Mouse (Mus musculus) layer of hippocampus, postnatal 25 days (tissue): ENCODE results near the gene Atcay. TPM values are rescaled to one million over a fixed set of nuclear protein-coding genes. Genes with fewer than 3 reads are reported as not detected.

ENCODE experiments used
- DNase-seq, 2 experiments: peaks; one replicate each; pipeline ENCODE4 v3.0.0; 2022; ENCODE audit warnings: mixed read lengths in 2 of 2, low spot score in 1 of 2; ENCODE audit errors: extremely low spot score in 1 of 2
- total RNA-seq, 2 experiments: library from RNA; stranded (reverse); gene quantifications; 2 replicates each; pipeline ENCODE4 v1.2.3; 2021

The Atcay gene
- 100 to 1,000 TPM; 154 to 155 TPM for total RNA-seq

- peak; percentile 70 to 75 for DNase-seq
These were observed at the start of gene Atcay for GRCm38 (mm10) chr10:81230438-81231332. Gene Atcay, minus strand, starts transcription at chr10:81230833.

- no peak for DNase-seq
These were observed 48.9 kb upstream of the Atcay start for GRCm38 (mm10) chr10:81279496-81279895.

- DNase-seq = no peak
These were observed 47.0 kb upstream of the Atcay start for GRCm38 (mm10) chr10:81277676-81278075.

GRCm38 (mm10) chr10:81273842-81274241 is 43.2 kb upstream of the Atcay start:
- DNase-seq = no peak

- DNase-seq = no peak
These were observed 41.7 kb upstream of the Atcay start for GRCm38 (mm10) chr10:81272356-81272755.

- no peak for DNase-seq
These were observed 38.2 kb upstream of the Atcay start for GRCm38 (mm10) chr10:81268643-81269412.

GRCm38 (mm10) chr10:81268056-81268455 is 37.4 kb upstream of the Atcay start:
- peak in 1 of 2 experiments; percentile 66 for DNase-seq

GRCm38 (mm10) chr10:81266211-81267105 is 35.8 kb upstream of the Atcay start, which contains the start of the genes Mrpl54 and Apba3:
Gene Mrpl54, minus strand, starts transcription at chr10:81266934.
Gene Apba3, plus strand, starts transcription at chr10:81266960.
- DNase-seq = peak; percentile 91 to 97

GRCm38 (mm10) chr10:81265540-81265939 is 34.9 kb upstream of the Atcay start:
- no peak for DNase-seq

GRCm38 (mm10) chr10:81261025-81261424 is 30.4 kb upstream of the Atcay start:
- no peak for DNase-seq

GRCm38 (mm10) chr10:81259225-81259884 is 28.7 kb upstream of the Atcay start:
- no peak for DNase-seq

GRCm38 (mm10) chr10:81257158-81258039 is 26.8 kb upstream of the Atcay start:
- peak in 1 of 2 experiments; percentile 56 for DNase-seq

GRCm38 (mm10) chr10:81254886-81255285 is 24.3 kb upstream of the Atcay start:
- no peak for DNase-seq

- peak; percentile 78 to 84 for DNase-seq
These were observed 22.1 kb upstream of the Atcay start, which contains the start of gene Matk for GRCm38 (mm10) chr10:81252424-81253419. Gene Matk, plus strand, starts transcription at chr10:81252935.

- no peak for DNase-seq
These were observed 18.8 kb upstream of the Atcay start for GRCm38 (mm10) chr10:81249442-81249841.

- no peak for DNase-seq
These were observed 17.2 kb upstream of the Atcay start for GRCm38 (mm10) chr10:81247804-81248203.

- DNase-seq = no peak
These were observed 14.5 kb upstream of the Atcay start for GRCm38 (mm10) chr10:81245166-81245565.
